Mouse (Mus musculus): ENCODE data around the gene Igf1.

Gene Igf1

DNA sequence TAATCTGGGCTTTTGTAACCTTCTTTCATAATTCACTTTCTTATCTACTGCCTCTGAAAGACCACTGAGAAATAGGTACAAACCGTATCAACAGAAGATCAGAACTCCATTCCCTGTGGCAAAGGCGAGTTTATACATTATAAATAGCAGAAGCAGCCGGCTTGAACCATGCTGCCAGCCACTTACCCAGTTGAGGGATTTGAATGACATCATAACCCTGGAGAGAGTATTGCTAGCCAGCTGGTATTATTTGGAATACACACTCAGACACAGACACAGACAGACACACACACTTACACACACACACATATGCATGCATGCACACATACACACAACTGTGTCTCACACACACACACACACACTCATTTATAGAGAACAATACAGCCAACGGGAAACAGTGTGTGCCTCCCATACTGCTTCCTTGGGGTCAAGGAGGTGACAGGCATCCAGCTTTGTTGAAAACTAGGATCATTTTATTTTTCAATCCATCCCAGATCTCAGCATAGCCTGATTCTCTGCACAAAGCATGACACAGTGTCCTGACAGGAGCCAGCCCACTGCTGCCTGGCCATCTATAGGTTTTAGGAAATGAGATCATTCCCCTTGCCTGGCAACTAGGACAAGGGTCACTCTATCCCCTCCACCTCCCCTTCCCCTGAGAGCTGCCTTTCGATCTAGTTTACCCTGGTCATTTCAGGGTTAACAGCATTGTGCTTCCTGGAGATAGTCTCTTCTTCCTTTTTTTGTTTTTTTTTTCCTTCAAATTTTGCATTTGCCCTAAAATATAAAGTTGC lies at the start of gene Igf1:
Igf1 (plus strand) TSS at position 253 of the 794 bp plus-strand sequence.
- no peak for DNase-seq

DNA sequence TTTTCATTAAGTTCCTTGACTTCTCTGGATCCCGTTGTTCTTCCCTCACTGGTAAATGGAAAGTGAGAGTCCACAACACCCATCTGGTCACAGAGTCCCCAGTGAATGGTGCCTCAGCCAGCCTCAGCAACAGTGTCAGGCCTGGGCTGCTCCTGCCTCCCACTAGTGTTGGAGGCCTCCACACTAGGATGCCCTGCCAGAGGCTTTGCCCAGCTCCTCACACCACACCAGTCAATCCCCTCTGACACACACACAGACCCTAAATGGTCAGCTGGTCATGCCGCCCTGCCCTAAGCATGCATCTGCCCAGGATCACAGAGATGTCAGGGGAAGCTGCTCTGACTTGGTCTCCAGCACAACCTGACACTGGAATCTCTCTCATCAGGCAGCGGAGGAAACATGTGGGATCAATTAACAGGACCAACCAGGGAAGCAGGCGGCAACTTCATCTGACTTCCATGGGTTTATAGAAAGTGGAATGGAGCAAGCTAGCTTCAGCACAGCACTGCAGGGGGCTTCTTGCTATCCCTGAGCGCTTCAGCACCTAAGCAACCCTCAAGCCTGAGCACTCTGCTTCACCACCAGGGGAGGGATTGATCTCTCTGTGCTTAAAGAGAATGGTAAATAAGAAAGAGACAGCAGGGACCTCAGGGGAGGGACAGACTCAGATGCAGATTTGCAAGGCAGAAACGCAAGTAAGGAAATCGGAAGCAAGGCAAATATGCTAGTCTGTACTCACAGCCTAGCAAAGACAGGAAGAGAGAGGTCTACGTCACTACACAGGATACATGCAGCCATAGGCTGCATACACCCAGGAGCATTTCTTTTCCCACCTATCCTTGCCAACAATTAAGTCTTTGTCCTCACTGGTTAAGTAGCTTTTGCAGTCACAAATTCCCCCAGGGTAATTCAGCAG lies 45.6 kb upstream of the Igf1 start:
- DNase-seq, result no peak

DNA sequence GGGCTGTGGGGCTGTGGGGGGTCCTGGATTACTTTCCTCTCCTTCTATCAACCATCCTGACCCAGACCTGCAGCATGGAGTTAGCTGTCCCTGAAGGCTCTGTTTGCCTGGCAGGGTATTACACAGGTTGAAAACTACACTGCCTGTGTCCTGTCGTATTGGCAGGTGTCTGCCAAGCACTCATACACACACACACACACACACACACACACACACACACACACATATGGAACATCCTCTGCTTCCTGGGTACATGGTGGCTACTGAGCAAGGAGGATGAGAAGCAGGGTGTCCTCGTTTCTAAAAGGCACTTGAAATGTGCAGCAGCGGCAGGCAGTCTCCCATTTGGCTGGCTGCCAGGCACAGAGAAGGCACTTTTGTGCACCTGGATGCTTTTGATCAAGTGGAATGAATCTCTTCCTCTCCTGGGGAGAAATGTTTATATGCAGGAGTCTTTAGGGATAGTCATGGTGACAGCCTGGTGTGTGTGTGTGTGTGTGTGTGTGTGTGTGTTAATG lies 44.9 kb upstream of the Igf1 start:
- no peak for DNase-seq

- DNase-seq, result no peak
Measured at GRCm38 (mm10) chr10:87816861-87817260, 41.2 kb upstream of the Igf1 start.

DNA sequence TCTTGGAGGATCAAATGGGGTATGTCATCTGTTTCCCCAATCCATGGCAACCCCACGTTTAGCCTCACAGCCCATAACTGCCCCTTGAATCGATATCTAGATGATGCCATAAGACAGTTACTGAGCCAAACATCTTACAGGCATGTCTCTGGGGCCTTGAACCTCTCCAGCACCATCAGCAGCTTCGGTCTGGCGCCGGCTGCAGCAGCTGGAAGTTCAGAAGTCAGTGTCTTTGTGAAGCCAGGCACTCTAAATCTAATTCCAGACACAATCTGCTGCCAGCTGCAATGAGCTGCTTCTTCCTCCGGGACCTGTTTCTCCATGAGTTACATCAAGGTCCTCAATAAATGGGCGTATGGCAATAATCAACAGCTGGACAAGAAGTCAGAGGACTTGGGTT lies 40.3 kb upstream of the Igf1 start:
- no peak for DNase-seq

DNA sequence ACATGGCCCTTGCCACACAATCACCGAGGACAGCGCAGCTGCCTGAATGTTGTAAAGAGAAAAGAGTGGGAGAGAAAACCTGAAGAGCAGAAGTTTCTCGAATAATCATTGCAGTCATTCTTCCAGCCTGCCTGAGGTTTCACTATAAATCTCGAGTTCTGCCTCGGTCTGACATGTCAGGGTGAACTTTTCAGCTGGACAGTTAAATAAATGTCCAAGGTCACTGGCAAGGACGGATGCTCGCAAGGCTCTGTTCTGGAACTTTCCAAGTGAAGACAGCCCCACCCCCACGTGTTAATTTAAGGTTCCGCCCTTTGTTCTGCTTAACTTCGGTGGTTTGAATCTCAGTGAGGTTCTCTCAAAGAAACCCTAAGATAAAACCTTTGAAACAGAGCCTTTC lies 36.2 kb upstream of the Igf1 start:
- no peak for DNase-seq

- DNase-seq, result no peak
Measured at GRCm38 (mm10) chr10:87830012-87830411, 28.1 kb upstream of the Igf1 start.

DNA sequence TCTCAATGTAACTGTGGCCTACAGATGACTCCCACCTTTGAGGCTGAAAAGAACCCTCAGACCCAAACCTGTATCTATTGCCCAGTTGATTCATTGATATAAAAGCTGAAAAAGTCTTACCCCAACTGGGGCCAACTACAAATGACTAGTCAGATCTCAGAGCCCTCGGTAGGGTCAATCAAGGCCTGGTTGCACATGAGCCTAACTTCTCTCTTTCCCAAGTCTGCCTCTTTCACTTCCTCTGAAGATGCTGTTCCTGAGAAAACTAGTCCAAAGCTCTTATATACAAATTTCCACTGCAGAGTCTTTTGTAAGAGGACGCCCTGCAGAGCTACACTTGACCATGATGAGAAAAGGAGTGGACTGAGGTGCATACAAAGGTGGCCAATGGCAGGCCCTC lies 27.4 kb upstream of the Igf1 start:
- no peak for DNase-seq

DNA sequence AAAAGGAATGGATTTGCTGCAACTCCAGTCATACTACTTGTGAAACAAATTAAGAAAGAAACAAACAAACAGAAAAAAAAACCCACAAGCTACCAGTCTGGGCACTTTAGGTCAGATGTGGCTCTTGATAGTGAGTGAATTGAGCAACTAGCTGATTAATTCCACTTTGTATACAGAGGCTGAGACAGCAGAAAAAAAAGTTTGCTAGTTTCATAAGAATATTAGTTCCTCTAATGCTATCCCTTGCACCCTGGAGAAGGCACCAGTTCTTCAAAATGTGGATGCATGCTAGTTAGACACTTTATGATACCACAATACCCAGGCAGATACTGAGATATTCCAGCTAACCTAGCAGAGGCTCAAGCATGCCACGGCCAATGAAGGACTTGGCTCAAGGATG lies 26.0 kb upstream of the Igf1 start:
- DNase-seq, result no peak

DNA sequence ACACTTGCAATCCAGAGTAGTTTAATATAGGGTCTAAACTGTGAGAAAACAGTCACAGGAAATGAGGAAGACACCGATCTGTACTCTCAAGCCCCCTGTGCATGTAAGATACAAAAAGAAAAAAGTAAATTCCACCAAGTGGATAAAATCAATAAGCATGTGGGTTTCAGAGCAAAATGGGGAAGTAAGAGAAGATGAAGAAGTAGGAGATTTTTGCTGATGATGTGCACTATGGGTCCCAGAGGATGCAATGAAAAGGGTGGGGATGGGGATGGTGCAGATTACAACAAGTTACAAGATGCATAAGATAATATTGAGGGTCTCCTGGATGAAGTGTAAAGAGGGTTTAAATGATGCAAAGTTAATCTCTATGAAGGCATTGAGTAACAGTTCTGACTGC lies 18.6 kb upstream of the Igf1 start:
- no peak for DNase-seq

DNA sequence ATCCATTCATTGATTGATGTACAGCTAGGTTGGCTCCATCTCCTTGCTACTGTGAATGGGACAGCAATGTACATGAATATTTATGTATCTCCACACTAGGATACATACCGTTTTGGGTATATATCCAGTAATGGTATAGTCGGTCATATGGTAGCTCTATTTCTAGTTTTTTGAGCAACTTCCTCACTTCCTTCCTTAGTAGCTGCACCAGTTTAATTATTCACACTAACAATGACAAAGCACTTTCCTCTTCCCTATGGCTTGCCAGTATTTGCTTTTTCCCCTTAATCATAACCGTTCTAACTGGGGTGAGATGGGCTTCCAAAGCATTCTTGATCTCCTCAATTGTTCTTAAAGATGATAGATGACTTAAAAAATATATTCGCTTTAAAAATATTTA lies 15.6 kb upstream of the Igf1 start:
- no peak for DNase-seq

DNA sequence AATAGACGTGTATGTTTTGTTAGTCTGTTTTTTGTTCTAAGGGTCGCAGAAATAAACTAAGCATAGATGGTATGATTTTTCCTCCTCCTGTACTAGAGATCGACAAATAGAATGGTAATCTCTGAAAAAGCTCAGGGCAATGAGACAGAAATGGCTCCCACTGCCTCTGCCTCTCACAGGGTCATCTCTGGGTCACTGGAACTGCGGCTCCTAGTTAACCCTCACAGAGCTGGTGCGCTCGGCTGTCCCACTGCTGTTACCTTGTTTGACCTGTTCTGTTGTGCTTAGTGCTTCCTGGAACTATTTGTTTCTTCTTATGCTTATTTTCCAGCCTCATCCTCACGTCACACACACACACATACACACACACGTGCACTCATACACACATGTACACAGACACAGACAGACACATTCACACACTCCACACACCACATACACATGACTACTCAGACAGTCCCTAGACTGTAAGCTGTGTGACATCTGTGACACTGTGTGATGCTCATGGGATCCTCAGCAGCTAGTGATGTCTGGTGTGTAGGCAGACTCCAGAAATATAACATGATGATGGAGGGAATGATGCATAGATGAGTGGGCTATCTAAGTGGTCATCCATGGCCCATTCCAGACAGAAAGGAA lies 13.0 kb upstream of the Igf1 start:
- no peak for DNase-seq

GRCm38 (mm10) chr10:87847882-87848281 lies 10.2 kb upstream of the Igf1 start:
- no peak for DNase-seq

DNA sequence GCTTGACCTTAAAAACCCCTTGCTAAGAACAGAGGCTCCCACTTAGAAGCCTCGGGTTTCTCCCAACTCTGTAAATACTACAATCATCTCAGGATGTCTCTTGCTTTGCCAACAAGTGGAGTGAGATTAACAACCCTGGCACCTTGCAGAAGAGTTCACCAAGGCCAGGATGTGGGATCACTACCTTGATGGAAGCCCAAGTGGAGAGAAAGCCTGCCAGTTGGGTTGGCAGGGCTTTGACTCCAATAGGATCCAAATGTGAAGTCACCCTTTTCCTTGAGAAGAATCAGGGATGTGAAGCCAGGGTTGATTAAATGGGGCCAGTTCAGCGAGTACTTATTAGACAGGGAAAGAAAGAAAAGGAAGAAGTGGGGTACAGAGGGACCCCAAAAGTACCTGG lies 9.6 kb upstream of the Igf1 start:
- no peak for DNase-seq

DNA sequence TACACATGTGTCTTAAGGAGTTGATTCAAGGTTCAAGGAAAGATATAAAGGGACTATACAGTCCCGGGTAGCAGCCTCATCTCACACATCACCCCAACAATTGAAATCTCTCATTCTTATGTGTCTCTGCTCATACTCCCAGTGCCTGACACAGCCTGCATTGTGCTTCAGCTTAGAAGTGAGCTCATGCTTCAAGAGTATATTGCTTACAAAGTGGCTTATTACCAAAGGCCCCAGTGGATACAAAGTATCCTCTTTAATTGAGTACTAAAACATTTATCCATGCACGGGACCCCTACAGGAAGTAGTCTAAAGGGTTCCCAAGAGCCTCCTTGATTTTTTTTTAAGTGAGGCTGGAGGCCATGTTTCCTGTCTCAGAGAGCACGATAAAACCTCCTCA lies 6.6 kb upstream of the Igf1 start:
- DNase-seq, result no peak

GRCm38 (mm10) chr10:87854408-87854807 lies 3.7 kb upstream of the Igf1 start:
- peak; percentile 72 for DNase-seq

DNA sequence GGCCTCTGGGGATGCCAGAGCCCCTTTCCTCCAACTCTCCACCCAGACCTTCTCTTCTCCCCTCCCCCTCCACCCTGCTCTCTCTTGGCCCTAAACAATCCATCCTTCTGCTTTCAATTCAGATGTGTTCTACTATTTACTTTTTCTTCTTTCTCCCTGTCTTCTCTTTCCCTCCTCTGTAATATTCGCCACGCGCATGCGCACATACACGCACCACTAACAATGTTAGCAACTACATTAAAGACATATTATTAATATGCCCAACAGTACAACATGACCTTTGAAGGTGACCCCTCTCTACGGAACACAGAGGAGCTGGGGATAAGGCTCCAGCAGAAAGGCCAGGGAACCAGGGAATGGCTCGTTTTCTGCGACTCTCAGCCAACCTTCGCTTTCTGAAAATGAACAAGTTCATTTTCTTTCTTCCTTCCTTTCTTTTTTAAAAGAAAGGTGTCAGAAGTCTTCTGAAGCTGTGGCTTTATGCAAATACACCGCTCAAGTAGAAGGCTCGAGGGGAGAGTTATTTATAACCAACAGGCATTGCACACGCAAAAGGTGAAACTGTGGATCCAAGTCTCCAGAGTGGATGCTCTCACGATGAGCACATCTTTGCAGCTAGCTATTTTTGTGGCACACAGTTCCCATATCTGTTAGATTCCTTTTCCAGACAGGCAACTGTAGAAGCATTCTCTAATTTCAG lies 2.5 kb upstream of the Igf1 start:
- no peak for DNase-seq

DNA sequence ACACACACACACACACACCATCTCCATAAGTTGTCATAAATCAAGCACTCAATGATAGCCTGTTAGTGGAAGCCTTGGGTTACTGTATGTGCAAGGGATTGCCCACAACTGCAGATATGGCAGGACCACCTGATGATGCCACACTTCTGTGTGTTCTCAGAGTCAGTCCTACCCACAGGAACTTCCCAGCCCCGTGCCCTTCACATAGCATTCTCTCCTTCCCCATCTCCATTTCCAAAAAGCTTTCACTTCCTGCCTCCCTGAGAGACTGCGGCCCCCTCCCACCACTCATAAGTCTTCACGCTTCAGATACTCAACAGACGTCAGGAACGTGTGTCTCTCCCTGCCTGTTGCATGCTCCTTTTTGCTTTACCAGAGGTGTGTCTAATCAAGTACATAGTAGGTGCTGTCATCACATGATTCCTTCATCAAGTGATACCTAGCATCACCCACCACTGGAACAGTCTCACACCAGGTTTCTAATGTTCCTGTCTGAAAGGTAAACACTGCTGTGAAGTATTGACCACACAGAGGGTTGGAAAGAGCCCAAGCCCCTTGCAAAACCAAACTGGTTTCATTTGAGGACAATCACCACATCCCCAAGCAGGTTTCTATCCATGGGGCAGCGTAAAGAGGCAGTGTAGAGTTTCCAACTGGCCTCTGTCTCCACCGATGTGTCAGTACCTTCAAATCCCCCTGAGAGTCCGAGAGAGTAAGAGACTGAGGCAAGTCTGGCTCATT lies 680 bp upstream of the Igf1 start:
- DNase-seq, result no peak

DNA sequence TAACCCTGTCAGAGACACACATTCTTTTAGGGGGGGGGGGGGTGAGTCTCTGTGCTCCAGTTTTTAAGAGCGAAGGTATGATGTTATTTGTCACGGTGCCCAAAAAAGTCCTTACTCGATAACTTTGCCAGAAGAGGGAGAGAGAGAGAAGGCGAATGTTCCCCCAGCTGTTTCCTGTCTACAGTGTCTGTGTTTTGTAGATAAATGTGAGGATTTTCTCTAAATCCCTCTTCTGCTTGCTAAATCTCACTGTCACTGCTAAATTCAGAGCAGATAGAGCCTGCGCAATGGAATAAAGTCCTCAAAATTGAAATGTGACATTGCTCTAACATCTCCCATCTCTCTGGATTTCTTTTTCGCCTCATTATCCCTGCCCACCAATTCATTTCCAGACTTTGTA lies 874 bp downstream of the Igf1 start:
- DNase-seq, result no peak

GRCm38 (mm10) chr10:87859453-87859852 lies 1.4 kb downstream of the Igf1 start:
- DNase-seq, result no peak

DNA sequence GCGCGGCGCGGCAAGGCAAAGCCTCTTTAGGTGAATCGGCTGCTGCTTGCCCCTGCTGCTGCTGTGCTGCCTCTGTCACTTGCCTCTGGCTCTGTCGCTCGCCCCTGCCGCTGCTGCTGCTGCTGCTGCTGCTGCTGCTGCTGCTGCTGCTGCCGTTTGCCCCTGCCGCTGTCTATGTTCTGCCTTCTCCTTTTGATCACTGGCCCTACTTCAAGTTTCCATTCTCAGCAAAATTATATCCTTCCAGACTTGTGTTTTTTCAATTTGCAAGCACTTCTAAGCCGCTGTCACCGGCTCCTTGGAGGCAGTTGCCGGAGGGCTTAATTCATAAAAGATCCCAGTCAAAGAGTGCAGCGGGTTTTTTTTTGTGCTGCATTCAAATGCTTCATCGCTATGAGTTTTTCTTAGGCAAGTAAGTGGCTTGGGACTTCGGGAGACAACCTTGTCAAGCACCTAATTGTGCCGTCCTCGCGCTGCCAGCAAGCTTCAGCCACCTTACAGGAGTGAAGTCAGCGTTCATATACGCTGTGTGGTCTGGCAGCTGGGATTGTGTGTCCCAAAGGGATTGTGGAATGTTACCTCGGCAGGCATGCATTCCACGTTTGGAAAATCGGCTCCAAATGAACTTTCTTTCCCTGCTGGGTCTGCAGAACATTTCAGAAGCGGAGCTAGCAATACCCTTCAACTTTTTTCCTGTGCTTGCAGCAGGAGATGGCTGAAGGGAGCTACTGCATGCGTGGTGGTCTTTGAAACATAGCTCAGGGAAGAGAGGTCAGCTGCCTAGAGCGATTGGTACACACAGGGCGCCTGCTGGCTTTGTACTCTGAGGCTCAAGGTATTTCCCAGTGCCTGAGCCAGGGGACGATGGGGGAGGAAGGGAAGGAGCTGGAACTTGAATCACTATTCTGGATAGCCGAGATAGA lies 2.4 kb downstream of the Igf1 start:
- DNase-seq, result peak; percentile 18

Data from thymus, postnatal 4 days (tissue).